Mouse (Mus musculus): ENCODE measurements around the gene Pus1. TPM values are rescaled to one million over a fixed set of nuclear protein-coding genes. Genes with fewer than 3 reads are reported as not detected.
"Not testable (repeated sequence)": the region's sequence is repeated elsewhere in the genome, so short reads cannot be mapped to it uniquely, and the experiment has no call there.

The Pus1 gene
- total RNA-seq, 1 experiment from 2014 or later = 51.6 TPM

DNA sequence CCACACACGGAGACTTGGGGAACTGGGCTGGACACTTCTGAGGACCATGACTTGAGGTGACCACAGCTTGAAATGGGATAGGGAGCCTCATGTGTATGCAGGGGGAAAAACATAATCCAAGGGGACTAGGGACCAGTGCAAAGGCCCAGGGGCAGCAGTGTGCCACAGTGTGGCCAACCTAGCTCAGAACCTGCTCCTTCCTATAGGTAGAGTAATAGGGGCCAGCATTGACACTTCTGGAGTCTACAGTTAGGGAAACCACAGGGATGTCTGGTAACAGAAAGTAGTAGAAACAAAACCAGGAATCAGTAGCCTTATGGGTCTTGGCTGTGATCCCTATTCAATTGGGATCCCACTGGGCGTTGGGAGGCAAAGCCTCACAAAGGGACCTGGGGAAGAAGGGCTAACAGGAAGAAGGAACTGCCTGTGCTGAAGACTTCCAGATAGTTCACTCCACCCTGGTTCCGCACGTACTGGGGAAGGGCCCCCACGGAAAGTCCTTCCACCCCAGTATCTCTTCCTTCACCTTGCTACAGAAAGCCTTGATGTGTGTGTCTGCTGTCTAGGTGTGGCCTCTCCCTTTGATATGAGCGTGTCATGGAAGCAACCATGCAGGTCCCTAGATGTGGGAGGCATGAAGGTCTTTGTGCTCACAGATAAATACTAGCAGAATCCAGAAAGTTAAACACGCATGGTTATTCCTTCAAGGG is 1.2 kb upstream of the Pus1 start:
- no peak for DNase-seq

- no peak for DNase-seq
Measured at GRCm38 (mm10) chr5:110780761-110781528, 486 bp upstream of the Pus1 start.

DNA sequence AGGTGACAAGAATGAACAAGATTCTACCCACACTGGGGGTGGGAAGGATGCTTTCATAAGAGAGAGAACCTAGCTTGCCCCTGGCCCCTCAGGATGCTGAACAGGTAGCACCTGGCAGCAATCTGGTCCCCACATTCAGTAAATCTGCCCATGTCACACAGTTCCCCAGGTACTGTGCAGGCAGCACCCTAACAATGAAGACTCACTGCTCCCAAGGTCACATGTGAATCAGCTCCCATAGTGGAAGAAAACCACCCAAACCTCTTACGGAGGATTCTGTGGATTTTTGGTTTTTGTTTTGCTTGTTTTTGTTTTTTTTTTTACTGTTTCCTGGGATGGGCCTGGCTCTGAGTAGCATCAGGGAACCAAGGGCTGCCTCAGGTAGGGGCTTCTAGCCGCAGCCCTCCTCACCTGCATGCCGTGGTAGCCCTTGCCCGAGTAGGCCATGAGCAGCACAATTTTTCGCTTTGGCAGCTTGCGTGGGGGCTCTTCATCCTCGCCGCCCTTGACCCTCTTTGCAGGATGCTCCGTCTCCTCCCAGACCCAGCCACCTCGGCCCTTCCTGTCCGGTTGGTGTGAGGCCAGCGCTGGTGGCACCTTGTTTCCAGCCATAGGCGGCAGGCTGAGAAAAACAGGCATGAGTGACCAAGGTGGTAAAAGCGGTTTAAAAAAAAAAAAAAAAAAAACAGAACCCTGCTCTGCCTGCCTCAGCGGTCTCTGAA is 1.0 kb downstream of the Pus1 start:
- DNase-seq = no peak

- DNase-seq = no peak
Measured at GRCm38 (mm10) chr5:110778263-110778662, 2.2 kb downstream of the Pus1 start.

GRCm38 (mm10) chr5:110776141-110776540 is 4.3 kb downstream of the Pus1 start:
- DNase-seq = no peak

- DNase-seq = no peak
Measured at GRCm38 (mm10) chr5:110774511-110774910, 5.9 kb downstream of the Pus1 start.

DNA sequence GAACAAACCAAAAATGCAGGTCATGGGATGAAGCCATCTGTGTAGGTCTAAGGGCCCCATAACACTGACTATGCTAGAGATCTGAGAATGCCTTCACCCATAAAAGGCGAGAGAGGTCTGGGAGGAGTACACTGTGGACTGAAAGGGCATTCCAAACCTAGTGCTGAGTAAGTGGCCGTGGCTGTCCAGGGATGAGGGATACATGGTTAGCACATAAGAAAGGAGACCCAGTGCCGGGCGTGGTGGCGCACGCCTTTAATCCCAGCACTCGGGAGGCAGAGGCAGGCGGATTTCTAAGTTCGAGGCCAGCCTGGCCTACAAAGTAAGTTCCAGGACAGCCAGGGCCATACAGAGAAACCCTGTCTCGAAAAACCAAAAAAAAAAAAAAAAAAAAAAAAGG is 7.5 kb downstream of the Pus1 start:
- DNase-seq = not testable (repeated sequence)

GRCm38 (mm10) chr5:110770448-110771158 is 9.9 kb downstream of the Pus1 start, which contains the start of gene Ep400:
TSS of gene Ep400 (minus strand) at chr5:110770717.
- DNase-seq = peak; percentile 100

DNA sequence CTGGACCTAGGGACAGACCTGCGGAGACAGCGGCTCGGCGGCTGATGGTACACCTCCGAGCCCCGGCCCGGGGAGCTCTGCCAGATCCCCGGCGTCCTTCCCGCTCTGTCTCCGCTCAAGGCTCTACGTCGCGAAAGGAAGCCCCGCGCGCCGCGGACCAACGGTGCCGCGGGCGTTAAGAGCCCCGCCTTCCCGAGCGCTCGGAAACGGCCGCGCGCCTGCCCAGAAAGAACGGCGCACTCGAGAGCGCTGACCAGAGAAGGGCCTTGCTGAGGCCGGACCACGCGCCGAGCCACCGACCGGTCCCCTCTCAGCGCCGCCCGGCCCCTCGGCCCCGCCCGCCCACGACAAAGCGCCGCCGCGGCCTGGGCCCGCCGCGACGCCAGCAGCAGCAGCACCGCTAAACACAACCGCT is 10.4 kb downstream of the Pus1 start:
- no peak for DNase-seq

- DNase-seq = no peak
Measured at GRCm38 (mm10) chr5:110769272-110769671, 11.2 kb downstream of the Pus1 start.

- no peak for DNase-seq
Measured at GRCm38 (mm10) chr5:110763890-110764289, 16.6 kb downstream of the Pus1 start.

GRCm38 (mm10) chr5:110745021-110745420 is 35.4 kb downstream of the Pus1 start:
- no peak for DNase-seq

DNA sequence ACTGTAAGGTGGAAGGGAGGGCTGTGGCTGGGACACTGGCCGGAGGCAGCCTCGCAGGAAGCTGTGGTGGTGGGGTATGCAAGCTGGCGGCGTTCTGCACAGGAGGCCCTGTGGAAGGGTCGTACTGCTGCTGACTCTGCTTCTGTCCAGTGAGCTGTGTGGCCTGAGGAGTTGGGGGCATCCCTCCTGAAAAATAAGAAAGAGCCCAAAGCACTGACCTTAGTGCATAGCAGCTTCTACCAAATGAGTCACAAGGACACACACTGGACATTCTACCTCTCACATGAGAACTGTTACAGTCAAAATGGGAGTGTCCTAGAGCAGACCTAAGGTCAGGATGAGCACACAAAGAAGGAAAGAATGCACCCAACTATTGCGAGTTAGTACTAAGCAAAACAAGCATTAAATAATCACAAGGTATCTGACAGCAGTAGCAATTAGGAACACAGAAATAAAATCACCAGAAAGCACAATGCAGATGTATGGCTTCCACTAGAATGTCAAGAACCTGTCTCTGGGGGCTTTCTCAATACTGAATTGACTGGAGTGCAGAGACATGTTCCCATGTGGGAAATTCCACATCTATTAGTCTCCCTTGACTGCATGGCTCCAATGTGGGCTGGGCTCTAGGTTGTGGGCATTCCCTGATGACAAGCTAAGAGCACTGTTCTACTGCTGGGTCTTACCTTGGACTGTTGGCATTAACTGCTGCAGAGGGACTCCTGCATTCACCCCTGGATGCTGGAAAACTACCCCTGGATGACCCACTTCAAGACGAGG is 40.8 kb downstream of the Pus1 start:
- DNase-seq = no peak

GRCm38 (mm10) chr5:110735606-110736005 is 44.9 kb downstream of the Pus1 start:
- no peak for DNase-seq

DNA sequence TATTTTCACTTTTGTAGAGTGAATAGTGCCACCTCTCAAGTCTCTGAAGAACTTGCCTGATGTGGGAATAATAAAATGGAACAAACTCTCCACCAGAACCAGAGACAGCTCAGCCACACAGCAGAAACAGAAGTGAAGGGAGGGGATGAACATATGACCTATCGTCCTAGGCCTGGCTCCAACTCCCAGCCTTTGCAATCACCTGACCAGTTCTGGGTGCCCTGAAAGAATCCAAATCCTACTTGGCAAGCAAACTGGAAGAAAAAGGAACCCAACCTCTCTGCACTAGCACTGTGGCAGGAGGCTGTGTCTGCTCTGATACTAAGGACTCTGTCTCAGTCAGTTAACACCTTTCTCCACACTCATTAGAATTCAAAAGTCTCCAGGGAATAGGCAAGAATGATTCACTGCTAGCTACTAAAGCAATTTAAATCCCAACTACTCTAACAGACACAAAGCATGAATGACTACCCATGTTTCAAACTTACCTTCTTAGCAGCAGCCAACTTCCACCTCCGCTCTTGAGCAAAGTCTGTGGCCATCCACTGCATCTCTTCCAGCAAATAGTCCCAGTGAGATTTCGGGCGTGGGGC is 47.1 kb downstream of the Pus1 start:
- no peak for DNase-seq

- no peak for DNase-seq
Measured at GRCm38 (mm10) chr5:110731227-110731626, 49.2 kb downstream of the Pus1 start.

GRCm38 (mm10) chr5:110727850-110728249 is 52.6 kb downstream of the Pus1 start:
- no peak for DNase-seq
